Mouse (Mus musculus) lung, adult 2 months (tissue): ENCODE measurements around the gene Asb18.

Experiments used
- CTCF ChIP-seq: fragments of 200-500 bp; IDR thresholded peaks from 2 replicates; pipeline ENCODE4 v1.5.1; 2011; ENCODE audit warnings: mild to moderate bottlenecking, low read length, control low read depth; ENCODE audit not compliant: insufficient read depth
- POLR2A ChIP-seq: fragments of 200-500 bp; IDR thresholded peaks from 2 replicates; pipeline ENCODE4 v1.6.1; 2011; ENCODE audit warnings: low read depth, mild to moderate bottlenecking, control low read depth, low read length, borderline replicate concordance; ENCODE audit errors: extremely low read depth

- no peak for TF ChIP-seq CTCF
- TF ChIP-seq POLR2A = no peak
Measured at GRCm38 (mm10) chr1:89942395-89942976, 72.0 kb downstream of the Asb18 start.
